Mouse (Mus musculus) heart, adult 2 months (tissue): Measurements from ENCODE around the gene Pnkd.

Experiments
- CTCF ChIP-seq: fragments of 200-600 bp; IDR thresholded peaks from 2 replicates; pipeline ENCODE4 v1.8.1; 2022; ENCODE audit warnings: antibody characterized with exemption, mild to moderate bottlenecking, moderate library complexity
- POLR2A ChIP-seq: fragments of 200-500 bp; IDR thresholded peaks from 2 replicates; pipeline ENCODE4 v1.6.1; 2011; ENCODE audit warnings: mild to moderate bottlenecking, low read depth, low read length, control low read depth; ENCODE audit not compliant: insufficient read depth

DNA sequence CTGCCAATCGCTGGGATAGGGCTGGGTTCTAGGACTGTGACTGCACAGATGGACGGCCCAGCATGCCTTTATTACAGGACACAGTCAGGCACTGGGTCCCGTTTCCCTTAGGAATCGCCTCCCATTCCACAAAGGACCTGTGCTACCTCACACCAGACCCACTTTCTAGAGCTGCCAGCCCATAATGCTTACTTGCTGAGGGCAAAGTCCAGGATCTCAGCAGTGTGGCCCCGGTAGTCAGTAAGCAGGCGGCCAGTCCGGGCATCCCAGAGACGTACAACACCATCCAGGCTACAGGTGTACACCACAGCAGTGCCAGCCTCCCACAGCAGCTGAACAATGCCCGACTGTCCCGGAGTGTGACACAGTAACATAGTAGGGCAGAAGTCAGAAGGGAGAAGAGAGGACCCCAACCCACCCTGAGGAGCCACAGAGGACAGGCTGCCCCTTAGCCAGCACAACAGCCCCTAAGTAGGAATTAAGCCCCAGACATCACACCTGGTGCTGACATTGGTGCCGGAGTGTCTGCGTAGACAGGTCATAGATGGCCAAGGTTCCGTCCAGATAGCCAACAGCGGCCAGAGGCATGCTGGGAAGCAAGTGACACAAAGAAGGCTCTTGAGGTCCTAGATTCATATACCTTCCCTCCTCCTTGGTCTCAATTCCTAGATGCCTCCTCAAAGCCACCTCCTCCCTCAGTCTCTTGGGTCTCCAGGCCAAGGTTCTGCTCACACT lies 4.0 kb upstream of the Pnkd start:
- TF ChIP-seq CTCF (no peak), POLR2A (no peak)
